Mouse (Mus musculus): ENCODE results near the gene Acap1.

Acap1 gene

GRCm38 (mm10) chr11:69904311-69904710 is 9.0 kb upstream of the Acap1 start:
- no peak for DNase-seq (ENCODE audit: low spot score in 2 of 2)

- no peak for DNase-seq (ENCODE audit: low spot score in 2 of 2)
Observed at GRCm38 (mm10) chr11:69902972-69903371, 7.6 kb upstream of the Acap1 start.

GRCm38 (mm10) chr11:69901993-69902392 is 6.7 kb upstream of the Acap1 start:
- no peak for DNase-seq (ENCODE audit: low spot score in 2 of 2)

- DNase-seq (ENCODE audit: low spot score in 2 of 2), result peak; percentile 97 to 98
Observed at GRCm38 (mm10) chr11:69901406-69901846, 6.1 kb upstream of the Acap1 start.

- DNase-seq (ENCODE audit: low spot score in 2 of 2), result peak; percentile 86 to 88
Observed at GRCm38 (mm10) chr11:69900471-69901405, 5.4 kb upstream of the Acap1 start, which contains the start of the genes 2810408A11Rik and Neurl4. TSS of gene 2810408A11Rik (minus strand) at chr11:69900987. TSS of gene Neurl4 (plus strand) at chr11:69901072.

- no peak for DNase-seq (ENCODE audit: low spot score in 2 of 2)
Observed at GRCm38 (mm10) chr11:69899870-69900269, 4.5 kb upstream of the Acap1 start.

- DNase-seq (ENCODE audit: low spot score in 2 of 2), result no peak
Observed at GRCm38 (mm10) chr11:69894671-69895070, 668 bp downstream of the Acap1 start.

- no peak for DNase-seq (ENCODE audit: low spot score in 2 of 2)
Observed at GRCm38 (mm10) chr11:69891482-69891881, 3.9 kb downstream of the Acap1 start.

GRCm38 (mm10) chr11:69886907-69887635 is 8.3 kb downstream of the Acap1 start:
- DNase-seq (ENCODE audit: low spot score in 2 of 2), result no peak

- no peak for DNase-seq (ENCODE audit: low spot score in 2 of 2)
Observed at GRCm38 (mm10) chr11:69884663-69885062, 10.7 kb downstream of the Acap1 start.

GRCm38 (mm10) chr11:69884240-69884639 is 11.1 kb downstream of the Acap1 start:
- DNase-seq (ENCODE audit: low spot score in 2 of 2), result no peak

GRCm38 (mm10) chr11:69883527-69884151 is 11.7 kb downstream of the Acap1 start:
- no peak for DNase-seq (ENCODE audit: low spot score in 2 of 2)

- no peak for DNase-seq (ENCODE audit: low spot score in 2 of 2)
Observed at GRCm38 (mm10) chr11:69883066-69883465, 12.3 kb downstream of the Acap1 start.

- no peak for DNase-seq (ENCODE audit: low spot score in 2 of 2)
Observed at GRCm38 (mm10) chr11:69881787-69882670, 13.3 kb downstream of the Acap1 start.

GRCm38 (mm10) chr11:69880853-69881603 is 14.3 kb downstream of the Acap1 start, which contains the start of gene Kctd11:
TSS of gene Kctd11 (minus strand) at chr11:69881406.
- DNase-seq (ENCODE audit: low spot score in 2 of 2), result peak; percentile 62 to 68

GRCm38 (mm10) chr11:69880506-69880852 is 14.9 kb downstream of the Acap1 start:
- DNase-seq (ENCODE audit: low spot score in 2 of 2), result peak in 1 of 2 experiments; percentile 57

- peak in 1 of 2 experiments; percentile 8 for DNase-seq (ENCODE audit: low spot score in 2 of 2)
Observed at GRCm38 (mm10) chr11:69879711-69880110, 15.6 kb downstream of the Acap1 start.

- no peak for DNase-seq (ENCODE audit: low spot score in 2 of 2)
Observed at GRCm38 (mm10) chr11:69878952-69879351, 16.4 kb downstream of the Acap1 start.

- DNase-seq (ENCODE audit: low spot score in 2 of 2), result no peak
Observed at GRCm38 (mm10) chr11:69878399-69878798, 16.9 kb downstream of the Acap1 start.

GRCm38 (mm10) chr11:69877878-69878277 is 17.5 kb downstream of the Acap1 start, which contains the start of gene Tmem95:
TSS of gene Tmem95 (minus strand) at chr11:69878018.
- no peak for DNase-seq (ENCODE audit: low spot score in 2 of 2)

Data from frontal cortex, postnatal 10 days (tissue).